ENCODE assay signal across 8 mouse cellular contexts in genomic region chr6:84105148-84106022, GRCm38 (mm10).
DNase-seq lines count a peak whose midpoint lies in the region; ATAC-seq and TF ChIP-seq lines count a peak whose summit lies in the region.

No protein-coding gene starts in this region.

- no peak for DNase-seq in lung, adult 2 months
- no peak for DNase-seq in lung, adult 18-20 months
- DNase-seq in left cerebral cortex, postnatal 10 days (ENCODE audit: extremely low spot score in 1 of 2, low spot score in 2 of 2) = peak; percentile 18 to 70
- DNase-seq in ovary, postnatal 10 days (ENCODE audit: low spot score) = no peak
- DNase-seq in spleen, adult 18-20 months = no peak

- H3K4me2 ChIP-seq in embryonic facial prominence, embryonic 12.5 days (replicated peaks) = peak overlapping the region; percentile 62
- H3K4me2 ChIP-seq in midbrain, embryonic 15.5 days = peak overlapping the region; percentile 65

- no peaks in the 10 kb centered on the region for H3K9me3 ChIP-seq in embryonic facial prominence, embryonic 12.5 days
- no peaks in the 10 kb centered on the region for H3K9me3 ChIP-seq in midbrain, embryonic 15.5 days

- no peaks in the 10 kb centered on the region; the same call in 1 of the 2 replicates for H3K4me1 ChIP-seq in lung, adult 2 months (ENCODE audit: control insufficient read depth, insufficient read depth, low read length)
- H3K4me1 ChIP-seq in embryonic facial prominence, embryonic 12.5 days = peaks cover 36% of the 10 kb centered on the region
- H3K4me1 ChIP-seq in midbrain, embryonic 15.5 days = peaks cover 14% of the 10 kb centered on the region

- H3K27ac ChIP-seq in embryonic facial prominence, embryonic 12.5 days = peak overlapping the region; percentile 88
- H3K27ac ChIP-seq in midbrain, embryonic 15.5 days = peak overlapping the region; percentile 20

- H3K4me3 ChIP-seq in lung, adult 2 months (replicated peaks; ENCODE audit: extremely low read depth, low read depth, low read length) = peak overlapping the region; percentile 26
- H3K4me3 ChIP-seq in embryonic facial prominence, embryonic 12.5 days = peak overlapping the region; percentile 27
- H3K4me3 ChIP-seq in midbrain, embryonic 15.5 days = peak overlapping the region; percentile 42

- TF ChIP-seq CTCF in lung, adult 2 months (IDR thresholded peaks at IDR 0.05; ENCODE audit: insufficient read depth, low read length) = no peak

- H3K27me3 ChIP-seq in embryonic facial prominence, embryonic 12.5 days = peaks cover 6% of the 10 kb centered on the region; the same call in 1 of the 2 replicates
- peaks cover 19% of the 10 kb centered on the region for H3K27me3 ChIP-seq in midbrain, embryonic 15.5 days (replicated peaks)

- no peaks in the 10 kb centered on the region for H3K36me3 ChIP-seq in embryonic facial prominence, embryonic 12.5 days
- H3K36me3 ChIP-seq in midbrain, embryonic 15.5 days (replicated peaks) = no peaks in the 10 kb centered on the region

- H3K9ac ChIP-seq in embryonic facial prominence, embryonic 12.5 days = no peak overlapping the region; the same call in 1 of the 2 replicates
- peak overlapping the region; percentile 37 for H3K9ac ChIP-seq in midbrain, embryonic 15.5 days

- 4% methylated on average over 40 of the region's 40 CpGs for WGBS in lung, adult 2 months
- WGBS in embryonic facial prominence, embryonic 12.5 days = 2% methylated on average over 40 of the region's 40 CpGs
- 2% methylated on average over 40 of the region's 40 CpGs for WGBS in midbrain, embryonic 15.5 days

- ATAC-seq in embryonic facial prominence, embryonic 12.5 days (ENCODE audit: insufficient number of reproducible peaks, insufficient read depth, low FRiP score, low TSS enrichment) = peak; percentile 81
- peak; percentile 15 to 47 for ATAC-seq in hematopoietic stem cell, adult 5-6 weeks (replicated peaks in 1 of 2; ENCODE audit: insufficient read depth in 1 of 2, low FRiP score in 2 of 2, low TSS enrichment in 1 of 2, low read depth in 1 of 2, poor library complexity in 2 of 2, severe bottlenecking in 2 of 2)
- peak; percentile 81 for ATAC-seq in midbrain, embryonic 15.5 days (replicated peaks)

- intact Hi-C loops in left cerebral cortex, postnatal 10 days (cut with DNase I) = no loop called here

- TF ChIP-seq POLR2A in lung, adult 2 months (IDR thresholded peaks at IDR 0.05; ENCODE audit: borderline replicate concordance, extremely low read depth, low read depth, low read length) = no peak

Comparison
In these comparisons a context has a peak if more than half of its experiments do, and no peak if none do; other contexts are left out.
1. DNase-seq: peak in left cerebral cortex, postnatal 10 days (2 of 2); none in lung, adult 2 months (single experiment), lung, adult 18-20 months (0 of 2), ovary, postnatal 10 days (single experiment) and spleen, adult 18-20 months (0 of 2).
2. ATAC-seq: peak in every context shown above with its lines; median percentile 81 in embryonic facial prominence, embryonic 12.5 days; 81 in midbrain, embryonic 15.5 days; 31 in hematopoietic stem cell, adult 5-6 weeks.
3. Peak in every context shown above with its lines, with median percentiles within 50 percentile points of each other: H3K4me3 ChIP-seq.